Mouse (Mus musculus): ENCODE results near the gene Shisa7. TPM values are rescaled to one million over a fixed set of nuclear protein-coding genes. Genes with fewer than 3 reads are reported as not detected.
A peak's percentile ranks its signal among the peaks of the same experiment; 100 is the strongest.
"Not testable (repeated sequence)": the region's sequence is repeated elsewhere in the genome, so short reads cannot be mapped to it uniquely, and the experiment has no call there.

Shisa7 gene
- 4.2 and 5.1 TPM in 2 replicates for polyA plus RNA-seq (2012; rRNA removed)
- polyA plus RNA-seq (2014; fragmentation: Nextera tagmentation; extraction: Ambion mirVana), result 0.43 and 0.54 TPM in 2 replicates

DNA sequence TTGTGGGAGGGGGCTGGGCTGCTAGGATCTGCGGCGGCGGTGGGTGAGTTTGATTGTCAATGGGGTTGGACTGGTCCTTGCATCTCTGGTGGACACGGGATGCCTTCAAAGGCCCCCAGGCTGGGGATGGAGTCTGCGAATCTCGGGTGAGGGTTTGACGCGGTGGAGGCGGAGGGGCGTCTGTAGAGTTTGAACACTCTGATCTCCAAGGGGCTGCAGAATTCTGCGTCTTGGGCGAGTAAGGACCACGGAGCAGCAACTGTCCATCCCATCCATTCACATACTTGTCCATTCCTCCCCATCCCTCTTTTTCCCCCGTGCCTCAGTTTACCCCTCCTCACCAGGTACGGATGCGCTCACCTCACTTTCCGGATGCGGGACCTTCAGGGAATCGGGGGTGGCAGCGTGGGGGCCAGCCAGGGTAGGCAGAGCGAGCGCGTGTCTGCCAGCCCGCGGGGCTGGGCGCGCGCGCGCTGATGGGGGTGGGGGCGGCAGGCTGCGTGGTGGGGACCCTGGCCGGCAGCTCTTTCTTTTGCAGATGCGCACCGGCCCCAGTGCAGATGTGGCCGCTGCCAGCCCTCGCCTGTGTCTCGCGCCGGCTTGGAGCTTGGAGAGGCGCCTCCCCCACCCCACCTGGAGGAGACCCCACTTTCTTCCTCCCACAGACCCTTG is at the start of gene Shisa7:
Gene Shisa7, minus strand, starts transcription at position 452 of the 672 bp plus-strand sequence.
- ATAC-seq (ENCODE audit: low FRiP score, low read depth) (0 out of 2 replicates have a peak, but pooled peaks have one; percentile 28), DNase-seq (ENCODE audit: low spot score) (no peak)
- H3K4me1 ChIP-seq (ENCODE audit: control insufficient read depth, insufficient read depth, low read length), result peaks cover 11% of the 10 kb centered on the region
- H3K36me3 ChIP-seq (ENCODE audit: control insufficient read depth, insufficient read depth, low read length), result no peaks in the 10 kb centered on the region
- no peak within 1 kb of the TSS for H3K27ac ChIP-seq (replicated peaks; ENCODE audit: low read depth, low read length)
- 1% methylated on average over 40 of the region's 41 CpGs for WGBS
- peak within 1 kb of the TSS; percentile 42 for H3K4me3 ChIP-seq (replicated peaks; ENCODE audit: low read length)
- TF ChIP-seq POLR2A (IDR thresholded peaks at IDR 0.05; ENCODE audit: borderline replicate concordance, extremely low read depth, insufficient read depth, insufficient read length), result no peak
- H3K9ac ChIP-seq (ENCODE audit: low read depth, low read length, severe bottlenecking), result peak within 1 kb of the TSS; percentile 38
- peaks cover 49% of the 10 kb centered on the region for H3K27me3 ChIP-seq (ENCODE audit: control insufficient read depth, insufficient read depth, low read length)
- H3K4me2 ChIP-seq (replicated peaks; ENCODE audit: low read depth, low read length, severe bottlenecking), result peak within 1 kb of the TSS; percentile 81
- H3K9me3 ChIP-seq (ENCODE audit: control insufficient read depth, low read length), result no peaks in the 10 kb centered on the region

GRCm38 (mm10) chr7:4886680-4887079 is 42.2 kb upstream of the Shisa7 start:
- Histone ChIP-seq H3K4me1 (ENCODE audit: control insufficient read depth, insufficient read depth, low read length) (no peaks in the 10 kb centered on the region), H3K4me2 (replicated peaks; ENCODE audit: low read depth, low read length, severe bottlenecking) (no peak overlapping the region), H3K9me3 (ENCODE audit: control insufficient read depth, low read length) (no peaks in the 10 kb centered on the region), H3K4me3 (replicated peaks; ENCODE audit: low read length) (no peak overlapping the region), H3K9ac (ENCODE audit: low read depth, low read length, severe bottlenecking) (no peak overlapping the region), H3K27ac (replicated peaks; ENCODE audit: low read depth, low read length) (no peak overlapping the region), H3K36me3 (ENCODE audit: control insufficient read depth, insufficient read depth, low read length) (no peaks in the 10 kb centered on the region), H3K27me3 (ENCODE audit: control insufficient read depth, insufficient read depth, low read length) (no peaks in the 10 kb centered on the region)
- WGBS, result 52% methylated on average over 4 of the region's 4 CpGs
- ATAC-seq (ENCODE audit: low FRiP score, low read depth) (no peak), DNase-seq (ENCODE audit: low spot score) (no peak)
- no peak for TF ChIP-seq POLR2A (IDR thresholded peaks at IDR 0.05; ENCODE audit: borderline replicate concordance, extremely low read depth, insufficient read depth, insufficient read length)

GRCm38 (mm10) chr7:4879036-4879435 is 34.5 kb upstream of the Shisa7 start:
- not testable (repeated sequence) for H3K27ac ChIP-seq (replicated peaks; ENCODE audit: low read depth, low read length); H3K27me3 ChIP-seq (ENCODE audit: control insufficient read depth, insufficient read depth, low read length); ATAC-seq (ENCODE audit: low FRiP score, low read depth); H3K36me3 ChIP-seq (ENCODE audit: control insufficient read depth, insufficient read depth, low read length); H3K4me2 ChIP-seq (replicated peaks; ENCODE audit: low read depth, low read length, severe bottlenecking); H3K9me3 ChIP-seq (ENCODE audit: control insufficient read depth, low read length); DNase-seq (ENCODE audit: low spot score); H3K4me1 ChIP-seq (ENCODE audit: control insufficient read depth, insufficient read depth, low read length); H3K9ac ChIP-seq (ENCODE audit: low read depth, low read length, severe bottlenecking); H3K4me3 ChIP-seq (replicated peaks; ENCODE audit: low read length)
- WGBS, result 80% methylated on average over 1 of the region's 1 CpGs

GRCm38 (mm10) chr7:4878186-4878585 is 33.7 kb upstream of the Shisa7 start:
- no peak for DNase-seq (ENCODE audit: low spot score)
- no peak for TF ChIP-seq POLR2A (IDR thresholded peaks at IDR 0.05; ENCODE audit: borderline replicate concordance, extremely low read depth, insufficient read depth, insufficient read length)
- H3K4me2 ChIP-seq (replicated peaks; ENCODE audit: low read depth, low read length, severe bottlenecking), result peak overlapping the region; percentile 83; the same call in 1 of the 2 replicates
- H3K4me3 ChIP-seq (replicated peaks; ENCODE audit: low read length), result no peak overlapping the region
- H3K4me1 ChIP-seq (ENCODE audit: control insufficient read depth, insufficient read depth, low read length), result peaks cover 5% of the 10 kb centered on the region; the same call in 1 of the 2 replicates
- no peaks in the 10 kb centered on the region for H3K9me3 ChIP-seq (ENCODE audit: control insufficient read depth, low read length)
- H3K27me3 ChIP-seq (ENCODE audit: control insufficient read depth, insufficient read depth, low read length), result no peaks in the 10 kb centered on the region
- H3K9ac ChIP-seq (ENCODE audit: low read depth, low read length, severe bottlenecking), result no peak overlapping the region
- H3K36me3 ChIP-seq (ENCODE audit: control insufficient read depth, insufficient read depth, low read length), result no peaks in the 10 kb centered on the region
- no peak overlapping the region for H3K27ac ChIP-seq (replicated peaks; ENCODE audit: low read depth, low read length)
- ATAC-seq (ENCODE audit: low FRiP score, low read depth), result no peak

DNA sequence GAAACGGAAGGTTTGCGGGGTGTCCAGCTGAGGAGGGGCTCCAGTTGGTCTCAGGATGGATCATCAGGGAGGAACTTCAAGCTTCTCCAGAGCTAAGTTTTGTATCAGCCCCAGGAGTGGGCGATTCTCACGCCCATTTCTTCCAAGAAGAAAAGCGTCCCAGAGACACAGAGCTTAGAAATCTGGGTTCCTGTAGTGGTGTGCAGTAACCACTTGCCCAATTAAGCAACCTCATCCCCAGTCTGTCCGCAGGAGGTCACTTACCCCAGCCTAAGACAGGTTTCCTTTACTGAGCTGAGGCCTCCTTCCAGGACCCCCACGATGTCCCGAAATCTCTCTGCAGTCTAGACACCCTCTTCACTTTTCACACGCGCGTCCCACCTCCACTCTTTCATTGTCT is 32.7 kb upstream of the Shisa7 start:
- Histone ChIP-seq H3K4me2 (replicated peaks; ENCODE audit: low read depth, low read length, severe bottlenecking) (peak overlapping the region; percentile 83), H3K9me3 (ENCODE audit: control insufficient read depth, low read length) (no peaks in the 10 kb centered on the region), H3K36me3 (ENCODE audit: control insufficient read depth, insufficient read depth, low read length) (no peaks in the 10 kb centered on the region), H3K9ac (ENCODE audit: low read depth, low read length, severe bottlenecking) (peak overlapping the region; percentile 60), H3K4me1 (ENCODE audit: control insufficient read depth, insufficient read depth, low read length) (peaks cover 5% of the 10 kb centered on the region; the same call in 1 of the 2 replicates), H3K27ac (replicated peaks; ENCODE audit: low read depth, low read length) (no peak overlapping the region), H3K27me3 (ENCODE audit: control insufficient read depth, insufficient read depth, low read length) (no peaks in the 10 kb centered on the region), H3K4me3 (replicated peaks; ENCODE audit: low read length) (peak overlapping the region; percentile 58)
- WGBS, result 4% methylated on average over 10 of the region's 11 CpGs
- TF ChIP-seq POLR2A (IDR thresholded peaks at IDR 0.05; ENCODE audit: borderline replicate concordance, extremely low read depth, insufficient read depth, insufficient read length), result no peak
- DNase-seq (ENCODE audit: low spot score) (no peak), ATAC-seq (ENCODE audit: low FRiP score, low read depth) (no peak; the same call in 1 of the 2 replicates)
